Mouse (Mus musculus) thymus, postnatal 36 days (tissue): Measurements from ENCODE around the gene Orai1.

ENCODE experiments used
- DNase-seq, 2 experiments: peaks; one replicate each; pipeline ENCODE4 v3.0.0; 2022; ENCODE audit warnings: mixed read lengths in 2 of 2

The Orai1 gene

GRCm38 (mm10) chr5:123068714-123069113, 53.8 kb downstream of the Orai1 start:
- no peak for DNase-seq

- peak; percentile 95 to 97 for DNase-seq
These were observed 60.9 kb downstream of the Orai1 start for GRCm38 (mm10) chr5:123075576-123076418.

- DNase-seq = peak; percentile 75 to 89
These were observed 61.8 kb downstream of the Orai1 start for GRCm38 (mm10) chr5:123076419-123077281.

- DNase-seq = no peak
These were observed 64.7 kb downstream of the Orai1 start for GRCm38 (mm10) chr5:123079568-123079967.

DNA sequence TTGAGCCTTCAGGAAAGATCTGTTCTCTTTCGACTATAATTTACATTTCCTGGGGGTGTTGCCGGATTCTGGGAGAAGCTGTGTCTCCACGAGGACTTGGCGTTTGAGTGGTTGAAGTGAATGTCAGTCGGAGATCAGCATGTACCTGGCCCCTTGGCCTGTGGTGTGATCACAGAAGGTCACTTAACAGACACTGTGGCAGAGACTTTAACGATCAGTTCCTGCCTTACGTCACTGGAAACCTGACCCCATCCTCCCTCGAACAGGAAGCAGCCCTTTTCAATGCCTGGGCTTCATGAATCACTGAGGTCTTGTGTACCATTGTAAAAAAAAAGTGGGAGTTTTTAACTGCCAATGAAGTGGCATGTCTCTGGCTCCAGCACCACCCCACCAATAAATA, 65.2 kb downstream of the Orai1 start:
- no peak for DNase-seq
